In genomic region chr10:61625381-61626257, GRCm38 (mm10) we compare ENCODE assay signal across 8 mouse cellular contexts. TPM values are rescaled to one million over a fixed set of nuclear protein-coding genes. Genes with fewer than 3 reads are reported as not detected.
DNase-seq lines count a peak whose midpoint lies in the region; ATAC-seq and TF ChIP-seq lines count a peak whose summit lies in the region.

No protein-coding gene starts in this region.

- TF ChIP-seq CTCF in layer of hippocampus, adult 2 months (conservative IDR thresholded peaks at IDR 0.05) = no peak
- TF ChIP-seq CTCF in hindbrain, postnatal 0 days (IDR thresholded peaks at IDR 0.05; ENCODE audit: low read depth) = 0 out of 2 replicates have a peak, but pooled peaks have one; percentile 1

- peak overlapping the region; percentile 36 for H3K9ac ChIP-seq in forebrain, embryonic 15.5 days (replicated peaks)
- peak overlapping the region; percentile 33 for H3K9ac ChIP-seq in hindbrain, postnatal 0 days (replicated peaks; ENCODE audit: low read length)
- no peak overlapping the region for H3K9ac ChIP-seq in liver, embryonic 15.5 days
- peak overlapping the region; percentile 65 for H3K9ac ChIP-seq in neural tube, embryonic 13.5 days

- no peak overlapping the region for H3K27ac ChIP-seq in layer of hippocampus, adult 2 months
- H3K27ac ChIP-seq in forebrain, embryonic 15.5 days (replicated peaks) = no peak overlapping the region
- H3K27ac ChIP-seq in hindbrain, postnatal 0 days = peak overlapping the region; percentile 32; the same call in 1 of the 2 replicates
- H3K27ac ChIP-seq in liver, embryonic 15.5 days (replicated peaks) = no peak overlapping the region
- no peak overlapping the region for H3K27ac ChIP-seq in neural tube, embryonic 13.5 days (replicated peaks)

- H3K4me2 ChIP-seq in forebrain, embryonic 15.5 days (replicated peaks) = peak overlapping the region; percentile 78
- H3K4me2 ChIP-seq in hindbrain, postnatal 0 days (ENCODE audit: low read depth, low read length) = peak overlapping the region; percentile 60
- H3K4me2 ChIP-seq in liver, embryonic 15.5 days = peak overlapping the region; percentile 62
- H3K4me2 ChIP-seq in neural tube, embryonic 13.5 days = peak overlapping the region; percentile 85

- H3K4me3 ChIP-seq in layer of hippocampus, adult 2 months = peak overlapping the region; percentile 47
- H3K4me3 ChIP-seq in forebrain, embryonic 15.5 days = peak overlapping the region; percentile 43
- H3K4me3 ChIP-seq in hindbrain, postnatal 0 days (ENCODE audit: low read length) = peak overlapping the region; percentile 32
- peak overlapping the region; percentile 35 for H3K4me3 ChIP-seq in liver, embryonic 15.5 days (replicated peaks)
- H3K4me3 ChIP-seq in neural tube, embryonic 13.5 days = peak overlapping the region; percentile 43

- no peaks in the 10 kb centered on the region for H3K9me3 ChIP-seq in forebrain, embryonic 15.5 days
- no peaks in the 10 kb centered on the region for H3K9me3 ChIP-seq in hindbrain, postnatal 0 days (ENCODE audit: low read length)
- H3K9me3 ChIP-seq in liver, embryonic 15.5 days (replicated peaks) = no peaks in the 10 kb centered on the region
- no peaks in the 10 kb centered on the region for H3K9me3 ChIP-seq in neural tube, embryonic 13.5 days

- H3K4me1 ChIP-seq in forebrain, embryonic 15.5 days = peaks cover 12% of the 10 kb centered on the region
- H3K4me1 ChIP-seq in hindbrain, postnatal 0 days (ENCODE audit: insufficient read depth, low read length) = 0 out of 2 replicates have a peak, but pooled peaks cover 4% of the 10 kb centered on the region
- peaks cover 11% of the 10 kb centered on the region for H3K4me1 ChIP-seq in liver, embryonic 15.5 days (replicated peaks)
- peaks cover 15% of the 10 kb centered on the region for H3K4me1 ChIP-seq in neural tube, embryonic 13.5 days (replicated peaks)

- no peak for DNase-seq in layer of hippocampus, adult 2 months (ENCODE audit: low spot score in 2 of 2)
- no peak for DNase-seq in layer of hippocampus, adult 11-12 months (ENCODE audit: low spot score)
- peak; percentile 22 to 41 for DNase-seq in adrenal gland, postnatal 36 days
- DNase-seq in hindbrain, postnatal 0 days (ENCODE audit: low spot score) = peak; percentile 74
- DNase-seq in spleen, adult 12 weeks (ENCODE audit: low spot score) = no peak

- ATAC-seq in forebrain, embryonic 15.5 days (replicated peaks) = peak; percentile 68
- ATAC-seq in hindbrain, postnatal 0 days = peak; percentile 81
- no peak for ATAC-seq in liver, embryonic 15.5 days (ENCODE audit: insufficient read depth)
- peak; percentile 79 for ATAC-seq in neural tube, embryonic 13.5 days (ENCODE audit: low read depth)

- H3K36me3 ChIP-seq in forebrain, embryonic 15.5 days = no peaks in the 10 kb centered on the region
- no peaks in the 10 kb centered on the region for H3K36me3 ChIP-seq in hindbrain, postnatal 0 days (ENCODE audit: insufficient read depth, low read length)
- no peaks in the 10 kb centered on the region for H3K36me3 ChIP-seq in liver, embryonic 15.5 days (replicated peaks)
- H3K36me3 ChIP-seq in neural tube, embryonic 13.5 days = no peaks in the 10 kb centered on the region

- peaks cover 20% of the 10 kb centered on the region; the same call in 1 of the 2 replicates for H3K27me3 ChIP-seq in forebrain, embryonic 15.5 days
- no peaks in the 10 kb centered on the region for H3K27me3 ChIP-seq in hindbrain, postnatal 0 days (ENCODE audit: insufficient read depth, low read length)
- peaks cover 34% of the 10 kb centered on the region for H3K27me3 ChIP-seq in liver, embryonic 15.5 days
- H3K27me3 ChIP-seq in neural tube, embryonic 13.5 days = peaks cover 43% of the 10 kb centered on the region

- 4% methylated on average over 74 of the region's 74 CpGs for WGBS in forebrain, embryonic 15.5 days
- WGBS in hindbrain, postnatal 0 days = 3% methylated on average over 74 of the region's 74 CpGs
- 2% methylated on average over 74 of the region's 74 CpGs for WGBS in liver, embryonic 15.5 days (ENCODE audit: insufficient replicate concordance)
- WGBS in neural tube, embryonic 13.5 days = 3% methylated on average over 74 of the region's 74 CpGs

RNA-seq across cellular contexts. Expression of gene Ppa1, which starts 22.7 kb away (rescaled TPM):
- 10 to 100 TPM; 96.5 to 98.5 TPM for total RNA-seq in layer of hippocampus, adult 2 months (2021)
- 100 to 1,000 TPM; 133 to 148 TPM for total RNA-seq in adrenal gland, postnatal 36 days (2021)
- polyA plus RNA-seq in forebrain, embryonic 15.5 days (2015; fragmentation: Nextera tagmentation; extraction: Ambion mirVana) = 243 and 249 TPM in 2 replicates
- total RNA-seq in hindbrain, postnatal 0 days (2014; rRNA removed) = 66.9 and 80.6 TPM in 2 replicates
- polyA plus RNA-seq in hindbrain, postnatal 0 days (2015; fragmentation: Nextera tagmentation; extraction: Ambion mirVana) = 185 and 186 TPM in 2 replicates
- 91.9 and 92.6 TPM in 2 replicates for polyA plus RNA-seq in liver, embryonic 15.5 days (2015; fragmentation: Nextera tagmentation; extraction: Ambion mirVana)
- 212 and 224 TPM in 2 replicates for polyA plus RNA-seq in neural tube, embryonic 13.5 days (2015; fragmentation: Nextera tagmentation; extraction: Ambion mirVana)

RNA-seq across cellular contexts. Expression of gene Npffr1, which starts 30.3 kb away (rescaled TPM):
- total RNA-seq in layer of hippocampus, adult 2 months (2021) = 1 to 10 TPM; 4.0 to 4.7 TPM
- total RNA-seq in adrenal gland, postnatal 36 days (2021) = under 1 TPM; 0.26 to 0.33 TPM
- polyA plus RNA-seq in forebrain, embryonic 15.5 days (2015; fragmentation: Nextera tagmentation; extraction: Ambion mirVana) = 0.54 and 0.64 TPM in 2 replicates
- total RNA-seq in hindbrain, postnatal 0 days (2014; rRNA removed) = 3.6 and 3.7 TPM in 2 replicates
- polyA plus RNA-seq in hindbrain, postnatal 0 days (2015; fragmentation: Nextera tagmentation; extraction: Ambion mirVana) = 1.6 and 1.7 TPM in 2 replicates
- polyA plus RNA-seq in liver, embryonic 15.5 days (2015; fragmentation: Nextera tagmentation; extraction: Ambion mirVana) = not detected in 2 replicates
- polyA plus RNA-seq in neural tube, embryonic 13.5 days (2015; fragmentation: Nextera tagmentation; extraction: Ambion mirVana) = 0.17 and 0.25 TPM in 2 replicates

RNA-seq across cellular contexts. Expression of gene Sar1a, which starts 54.5 kb away (rescaled TPM):
- 100 to 1,000 TPM; 117 to 124 TPM for total RNA-seq in layer of hippocampus, adult 2 months (2021)
- 100 to 1,000 TPM; 198 to 208 TPM for total RNA-seq in adrenal gland, postnatal 36 days (2021)
- polyA plus RNA-seq in forebrain, embryonic 15.5 days (2015; fragmentation: Nextera tagmentation; extraction: Ambion mirVana) = 213 and 219 TPM in 2 replicates
- 125 and 133 TPM in 2 replicates for total RNA-seq in hindbrain, postnatal 0 days (2014; rRNA removed)
- polyA plus RNA-seq in hindbrain, postnatal 0 days (2015; fragmentation: Nextera tagmentation; extraction: Ambion mirVana) = 188 and 189 TPM in 2 replicates
- polyA plus RNA-seq in liver, embryonic 15.5 days (2015; fragmentation: Nextera tagmentation; extraction: Ambion mirVana) = 66.5 and 73.0 TPM in 2 replicates
- polyA plus RNA-seq in neural tube, embryonic 13.5 days (2015; fragmentation: Nextera tagmentation; extraction: Ambion mirVana) = 192 and 203 TPM in 2 replicates

Comparison
In these comparisons a context has a peak if more than half of its experiments do, and no peak if none do; other contexts are left out.
1. DNase-seq: peak in adrenal gland, postnatal 36 days (2 of 2) and hindbrain, postnatal 0 days (single experiment); none in layer of hippocampus, adult 2 months (0 of 2), layer of hippocampus, adult 11-12 months (single experiment) and spleen, adult 12 weeks (single experiment).
2. Peak in every context shown above with its lines, with median percentiles within 50 percentile points of each other: H3K4me3 ChIP-seq and H3K4me2 ChIP-seq.